Mouse (Mus musculus) activated CD4-positive, CD25-positive, alpha-beta regulatory T cell, adult 4 months (primary cell): ENCODE measurements around the gene Car9. TPM values are rescaled to one million over a fixed set of nuclear protein-coding genes. Genes with fewer than 3 reads are reported as not detected.
"Not testable (repeated sequence)": the region's sequence is repeated elsewhere in the genome, so short reads cannot be mapped to it uniquely, and the experiment has no call there.

Source experiments
- ATAC-seq: one replicate; pipeline ENCODE4 v1.8.0; 2017
- polyA plus RNA-seq, 2 experiments: library from polyadenylated mRNA; unstranded; fragments of 100-300 nt; shearing (Covaris generic); gene quantifications; one replicate each; pipeline ENCODE4 v1.2.1; 2017

Gene Car9
- polyA plus RNA-seq, result under 1 TPM in 1 of 2 experiments, not detected in 1; 0.73 TPM

DNA sequence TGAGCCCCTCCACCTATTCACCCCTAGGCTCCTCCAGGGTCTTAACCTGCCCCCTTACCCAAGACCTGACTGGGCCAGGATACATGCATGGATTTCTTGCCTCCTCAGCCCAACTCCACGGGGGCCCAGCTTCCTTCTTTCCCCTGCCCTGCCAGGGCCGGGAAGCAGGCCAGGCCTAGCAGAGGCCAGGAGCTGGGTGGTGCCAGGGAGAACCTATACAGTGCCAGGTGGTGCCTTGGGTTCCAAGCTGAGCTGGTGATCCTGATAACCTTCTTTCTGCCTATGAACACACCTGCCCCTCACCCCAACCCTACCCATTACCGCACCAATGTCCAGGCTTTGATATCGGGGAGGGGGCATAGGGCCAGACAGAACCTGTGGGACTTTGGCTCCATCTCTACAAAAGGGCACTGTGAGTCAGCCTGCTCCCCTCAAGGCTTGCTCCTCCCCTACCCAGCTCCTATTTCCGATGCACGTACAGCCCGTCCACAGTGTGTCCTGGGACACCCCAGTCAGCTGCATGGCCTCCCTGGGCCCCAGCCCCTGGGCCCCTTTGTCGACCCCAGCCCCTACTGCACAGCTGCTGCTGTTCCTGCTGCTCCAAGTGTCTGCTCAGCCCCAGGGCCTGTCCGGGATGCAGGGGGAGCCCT, at the start of gene Car9:
Car9 (plus strand) TSS at position 431 of the 650 bp plus-strand sequence.
- no peak for ATAC-seq

DNA sequence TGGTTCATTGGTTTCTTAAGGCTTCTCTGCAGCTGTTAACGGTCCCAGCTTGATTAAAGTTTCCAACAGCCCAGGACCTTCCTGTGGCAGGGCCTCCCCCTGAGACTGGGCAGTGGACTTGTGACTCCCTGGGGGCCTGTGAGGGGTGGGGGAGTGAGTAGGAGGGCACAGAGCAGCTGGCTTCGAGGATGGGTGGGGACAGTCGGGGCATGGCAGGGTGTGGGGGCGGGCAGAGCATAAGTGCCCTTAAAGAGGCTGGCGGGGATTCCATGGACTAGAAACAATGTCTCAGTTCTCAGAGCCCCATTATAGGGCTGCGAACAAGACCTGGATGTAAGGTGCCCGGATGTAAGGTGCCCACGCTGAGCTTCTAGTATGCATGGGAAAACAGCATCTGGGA, 49.6 kb upstream of the Car9 start:
- peak; percentile 10 for ATAC-seq

DNA sequence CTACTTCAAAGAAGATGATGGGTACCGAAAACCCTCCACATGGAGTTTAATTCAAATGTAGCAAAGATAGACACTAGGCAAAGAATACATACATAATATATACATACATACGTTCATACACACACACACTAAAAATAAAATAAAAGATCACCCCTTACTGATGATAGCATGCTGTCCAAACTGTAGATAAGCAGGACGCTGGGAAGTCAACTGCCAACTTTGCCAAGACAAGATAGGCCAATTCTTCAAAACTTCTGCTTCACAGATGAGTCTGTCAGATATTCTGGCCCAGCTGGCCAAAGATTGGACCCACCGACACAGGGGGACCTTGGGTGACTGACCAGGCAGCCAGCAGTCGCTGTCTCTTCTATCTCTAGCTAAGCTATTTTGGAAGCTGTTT, 43.7 kb upstream of the Car9 start:
- ATAC-seq, result no peak

- ATAC-seq, result no peak
Observed at GRCm38 (mm10) chr4:43465935-43466334, 40.8 kb upstream of the Car9 start.

- no peak for ATAC-seq
Observed at GRCm38 (mm10) chr4:43466872-43467271, 39.9 kb upstream of the Car9 start.

- ATAC-seq, result no peak
Observed at GRCm38 (mm10) chr4:43470301-43470700, 36.5 kb upstream of the Car9 start.

- no peak for ATAC-seq
Observed at GRCm38 (mm10) chr4:43473636-43474035, 33.1 kb upstream of the Car9 start.

DNA sequence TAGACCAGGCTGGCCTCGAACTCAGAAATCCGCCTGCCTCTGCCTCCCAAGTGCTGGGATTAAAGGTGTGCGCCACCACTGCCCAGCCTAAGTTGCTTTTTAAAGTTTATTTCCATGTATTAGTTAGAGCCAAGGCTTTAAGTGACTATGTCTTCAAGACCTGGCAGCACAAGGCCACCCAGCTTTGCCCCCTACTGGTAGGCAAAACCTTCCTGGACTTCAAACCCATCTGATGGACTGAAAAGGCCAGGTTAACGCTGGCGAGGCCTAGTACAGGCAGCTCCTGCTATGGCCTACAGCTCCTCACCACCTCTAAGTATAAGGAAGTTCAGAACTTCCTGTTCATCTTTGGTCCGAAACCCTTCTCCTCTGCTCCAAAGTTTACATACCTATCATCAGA, 30.2 kb upstream of the Car9 start:
- ATAC-seq, result no peak

- ATAC-seq, result peak; percentile 53
Observed at GRCm38 (mm10) chr4:43477857-43478533, 28.8 kb upstream of the Car9 start.

GRCm38 (mm10) chr4:43478534-43478858, 28.3 kb upstream of the Car9 start:
- peak; percentile 61 for ATAC-seq

- no peak for ATAC-seq
Observed at GRCm38 (mm10) chr4:43478906-43479832, 27.6 kb upstream of the Car9 start.

GRCm38 (mm10) chr4:43480985-43481384, 25.8 kb upstream of the Car9 start:
- no peak for ATAC-seq

- ATAC-seq, result peak; percentile 53
Observed at GRCm38 (mm10) chr4:43481894-43482456, 24.8 kb upstream of the Car9 start.

DNA sequence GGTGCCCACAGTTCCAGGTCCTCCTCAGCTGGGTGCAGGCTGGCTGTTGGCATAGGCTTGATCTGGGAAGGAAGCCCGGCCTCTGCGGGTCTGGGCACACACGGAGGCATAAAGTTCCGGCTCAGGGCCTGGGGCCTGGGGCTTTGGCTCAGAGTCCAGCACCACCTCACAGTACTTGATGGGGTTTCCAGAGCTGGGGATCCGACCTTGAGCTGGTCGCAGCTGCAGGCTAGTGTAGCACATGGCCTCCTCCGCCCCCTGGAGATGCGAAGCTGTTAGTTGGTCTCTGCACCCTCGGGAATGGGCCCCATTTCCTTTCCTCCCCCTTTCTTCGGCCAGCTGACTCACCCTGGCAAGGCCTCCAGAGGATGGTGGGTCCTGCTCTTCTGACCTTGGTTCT, 24.2 kb upstream of the Car9 start:
- no peak for ATAC-seq

DNA sequence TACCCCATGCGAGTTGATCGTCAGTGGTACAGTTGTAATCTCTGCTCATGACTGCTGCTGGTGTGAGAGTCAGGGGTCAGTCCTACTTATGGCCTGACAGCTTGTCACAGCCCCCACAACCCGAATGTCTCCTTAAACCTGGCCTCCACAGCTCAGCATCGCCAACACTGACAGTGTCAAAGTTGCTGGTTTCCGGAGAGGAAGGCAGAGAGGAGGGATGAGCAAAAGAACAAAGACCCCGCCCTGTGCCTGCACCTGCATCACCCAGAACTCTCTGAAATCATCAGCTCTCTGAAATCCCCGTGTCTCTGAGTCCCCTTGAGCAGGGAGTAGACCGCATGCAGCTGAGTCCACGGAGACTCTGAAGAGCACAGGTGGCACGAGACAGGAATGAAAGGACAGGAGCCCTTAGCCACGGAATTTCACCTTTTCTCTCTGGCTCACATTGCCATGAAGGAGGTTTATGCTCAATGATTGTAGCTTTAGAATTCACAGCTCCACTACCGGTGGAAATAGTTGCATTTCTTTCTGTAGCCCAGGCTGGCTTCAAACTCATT, 23.2 kb upstream of the Car9 start, which contains the start of gene Sit1:
Sit1 (minus strand) TSS at position 200 of the 557 bp plus-strand sequence.
- peak; percentile 70 for ATAC-seq

GRCm38 (mm10) chr4:43485666-43486065, 21.1 kb upstream of the Car9 start:
- ATAC-seq, result not testable (repeated sequence)

DNA sequence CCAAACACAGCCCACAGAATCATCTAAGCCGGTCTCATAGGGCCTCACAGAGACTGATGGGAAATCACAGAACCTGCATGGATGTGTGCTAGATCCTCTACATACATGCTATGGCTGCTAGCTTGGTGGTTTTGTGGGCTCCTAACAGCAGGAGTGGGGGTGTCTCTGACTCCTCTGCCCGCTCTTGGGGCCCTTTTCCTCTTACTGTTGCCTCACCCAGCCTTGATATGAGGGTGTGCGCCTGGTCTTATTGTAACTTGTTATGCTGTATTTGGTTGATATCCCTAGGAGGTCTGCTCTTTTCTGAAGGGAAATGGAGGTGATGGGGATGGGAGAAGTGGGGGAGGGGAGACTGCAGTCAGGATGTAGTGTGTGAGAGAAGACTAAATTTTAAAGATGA, 17.2 kb upstream of the Car9 start:
- no peak for ATAC-seq

DNA sequence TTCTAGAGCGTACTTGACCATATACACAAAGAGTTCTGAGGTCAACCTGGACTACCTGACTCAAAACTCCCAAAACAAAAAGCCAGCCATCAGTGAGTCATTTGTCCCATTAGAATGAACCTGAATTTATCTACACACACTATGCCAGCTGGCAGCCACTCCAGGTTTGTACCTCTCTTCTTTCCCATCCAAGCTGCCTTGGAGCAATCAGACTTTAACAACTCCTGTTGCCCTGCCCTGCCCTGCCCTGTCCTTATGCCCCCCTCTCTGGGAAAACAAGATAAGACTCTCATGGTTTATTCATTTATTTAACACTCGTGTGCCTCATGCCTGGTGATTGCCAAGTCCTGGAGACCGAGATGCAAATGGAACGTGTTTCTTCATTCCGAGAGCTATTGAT, 16.0 kb upstream of the Car9 start:
- no peak for ATAC-seq

- no peak for ATAC-seq
Observed at GRCm38 (mm10) chr4:43492101-43492820, 14.5 kb upstream of the Car9 start.

GRCm38 (mm10) chr4:43492821-43493185, 14.0 kb upstream of the Car9 start, which contains the start of gene Ccdc107:
TSS of gene Ccdc107 (plus strand) at chr4:43492900.
- peak; percentile 94 for ATAC-seq

GRCm38 (mm10) chr4:43493186-43493845, 13.4 kb upstream of the Car9 start:
- peak; percentile 40 for ATAC-seq
